Mouse (Mus musculus): ENCODE measurements around the gene Map9.
"Not testable (repeated sequence)": the region's sequence is repeated elsewhere in the genome, so short reads cannot be mapped to it uniquely, and the experiment has no call there.

Map9 gene

DNA sequence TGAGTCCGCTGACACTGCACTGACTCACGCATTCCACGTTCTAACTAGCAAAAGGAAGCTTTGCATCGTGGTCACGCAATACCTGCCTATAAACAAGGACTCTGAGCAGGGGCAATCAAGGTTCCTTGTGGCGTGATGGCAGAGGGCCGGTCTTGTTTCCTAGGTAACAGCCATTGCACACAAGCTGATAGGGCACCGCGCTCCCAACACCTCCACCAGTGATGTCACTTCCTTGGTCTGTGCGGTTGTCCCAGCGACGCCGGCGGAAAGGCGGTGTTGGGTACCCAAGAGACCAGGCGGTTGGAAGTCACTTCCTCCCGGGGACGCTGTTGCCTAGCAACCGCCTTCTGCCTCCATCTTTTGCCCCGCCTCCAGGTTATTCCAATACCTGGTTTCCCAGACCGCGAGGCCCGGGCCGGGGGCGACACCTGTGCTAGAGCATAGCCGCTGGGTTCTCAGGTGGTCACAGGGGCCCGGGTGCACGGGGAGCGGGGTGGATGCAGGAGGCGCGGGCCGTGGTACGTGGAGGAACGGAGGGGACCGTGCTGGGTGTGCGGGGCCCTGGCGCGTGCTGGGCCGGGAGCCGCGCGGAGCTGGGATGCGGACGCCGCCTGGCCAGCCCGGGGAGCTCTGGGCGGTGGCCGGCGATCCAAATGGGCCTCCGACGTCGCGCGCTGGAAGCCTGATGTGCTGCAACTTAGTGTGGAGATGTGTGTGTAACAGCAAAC, at the start of gene Map9:
TSS of gene Map9 (plus strand) at position 248 of the 728 bp plus-strand sequence.
- peak; percentile 85 for DNase-seq (ENCODE audit: low spot score)

DNA sequence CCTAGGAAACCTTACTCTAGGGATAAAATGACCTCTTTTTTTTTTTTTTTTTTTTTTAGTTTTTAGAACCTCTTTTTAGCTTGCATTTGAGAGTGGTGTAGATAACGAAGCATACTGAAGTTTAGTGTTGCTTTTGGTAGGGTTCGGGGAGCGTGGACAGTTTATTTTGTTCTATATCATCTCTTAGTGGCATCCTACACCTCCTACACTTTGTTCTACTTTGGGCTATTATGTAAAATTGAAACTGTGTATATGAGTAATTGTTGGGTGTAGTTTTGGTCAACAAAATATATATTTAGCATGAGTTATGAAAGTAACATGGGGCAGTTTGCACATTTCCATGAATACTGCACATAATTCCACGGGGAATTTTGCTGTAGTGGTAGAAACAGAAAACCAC, 42.1 kb upstream of the Map9 start:
- DNase-seq (ENCODE audit: low spot score): no peak

DNA sequence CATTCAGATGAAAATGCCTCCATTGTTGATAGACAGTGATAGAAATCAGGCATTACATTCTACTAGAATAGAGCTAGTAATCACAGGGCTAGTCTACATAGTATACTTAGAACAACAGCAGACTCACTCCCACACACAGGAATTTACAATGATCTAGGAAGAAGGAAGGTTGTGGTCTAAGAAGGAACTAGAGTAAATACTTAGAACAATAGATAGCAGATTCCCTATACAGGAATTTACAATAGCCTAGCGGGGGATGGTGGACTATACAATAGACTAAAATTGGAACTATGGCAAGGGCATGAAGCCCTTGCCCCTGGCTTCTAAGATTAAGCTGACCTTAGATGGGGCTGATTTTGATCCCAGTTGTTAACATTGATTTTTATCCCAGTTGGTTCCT, 31.1 kb upstream of the Map9 start:
- not testable (repeated sequence) for DNase-seq (ENCODE audit: low spot score)

DNA sequence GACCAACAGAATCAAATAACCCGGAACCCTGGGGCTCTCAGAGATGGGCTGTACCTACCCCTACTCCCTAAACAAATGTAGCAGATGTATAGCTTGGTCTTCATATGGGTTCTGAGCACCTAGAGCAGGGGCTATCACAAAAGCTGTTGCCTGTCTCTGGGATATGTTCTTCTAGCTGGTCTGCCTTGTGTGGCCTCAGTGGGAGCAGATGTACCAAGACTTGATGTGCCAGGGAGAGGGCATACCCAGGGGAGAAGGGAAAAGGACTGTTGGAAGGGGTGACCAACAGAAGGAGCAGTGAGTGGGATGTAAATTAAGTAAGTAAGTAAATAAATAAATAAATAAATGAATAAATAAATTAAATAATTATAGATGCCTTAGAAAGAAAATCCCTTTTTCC, 25.8 kb upstream of the Map9 start:
- no peak for DNase-seq (ENCODE audit: low spot score)

DNA sequence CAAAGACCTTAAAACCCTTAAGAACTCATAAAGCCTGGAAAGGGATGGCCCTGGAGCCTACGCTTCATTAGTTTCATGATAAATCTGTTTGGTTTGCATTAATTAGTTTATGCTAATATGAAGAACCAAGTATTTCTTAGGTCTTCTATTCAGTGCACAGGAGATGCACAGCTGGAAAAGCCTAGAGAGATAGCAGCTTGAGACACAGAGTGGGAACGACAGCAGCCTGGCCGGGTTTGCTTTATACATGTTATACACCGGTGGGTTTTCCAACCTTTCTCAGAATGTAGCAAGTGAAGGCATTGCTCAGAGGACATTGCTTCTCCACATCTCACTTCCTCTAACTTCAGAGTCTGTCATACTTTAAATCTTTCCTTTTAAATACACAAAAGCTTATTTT, 25.3 kb upstream of the Map9 start:
- no peak for DNase-seq (ENCODE audit: low spot score)

DNA sequence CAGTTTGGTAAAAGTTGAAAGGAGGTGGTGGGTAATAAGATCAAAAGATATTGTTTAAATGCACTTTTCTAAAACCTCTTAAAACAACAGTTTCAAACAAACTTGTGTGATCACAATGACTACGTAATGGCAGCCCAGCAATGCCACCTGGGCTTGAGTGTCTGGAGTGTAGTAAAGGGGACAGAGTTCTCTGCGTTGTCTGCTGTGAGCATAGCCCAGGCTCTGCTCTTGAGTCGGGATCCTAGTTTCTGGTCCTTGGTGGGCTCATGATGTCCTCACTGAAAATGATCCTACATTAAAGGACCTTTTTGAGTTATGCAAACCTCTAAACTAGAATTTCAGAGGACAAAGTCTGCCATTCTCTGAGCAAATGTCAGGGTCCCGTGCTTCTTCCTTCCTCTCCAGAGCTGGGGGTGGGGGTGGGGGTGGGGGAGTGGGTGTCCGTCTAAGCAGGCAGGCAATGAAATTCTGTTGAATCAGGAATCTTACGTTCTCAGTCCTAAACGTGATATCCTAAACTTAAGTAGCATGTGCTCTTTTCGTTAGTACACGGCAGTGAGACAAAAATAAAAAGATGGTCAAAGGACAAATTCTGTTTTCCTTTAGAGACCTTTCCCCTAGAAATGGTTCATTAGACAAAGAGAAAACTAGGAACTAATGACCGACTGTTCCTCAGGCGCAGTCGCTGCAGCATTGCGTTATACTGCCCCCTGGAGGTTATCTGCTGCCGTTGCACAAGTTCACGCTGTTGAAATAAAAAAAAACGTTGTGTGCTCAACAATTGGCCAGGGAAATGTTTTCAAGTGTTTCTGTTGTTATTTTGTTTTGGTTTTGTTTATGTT, 24.5 kb upstream of the Map9 start:
- DNase-seq (ENCODE audit: low spot score): peak; percentile 34

DNA sequence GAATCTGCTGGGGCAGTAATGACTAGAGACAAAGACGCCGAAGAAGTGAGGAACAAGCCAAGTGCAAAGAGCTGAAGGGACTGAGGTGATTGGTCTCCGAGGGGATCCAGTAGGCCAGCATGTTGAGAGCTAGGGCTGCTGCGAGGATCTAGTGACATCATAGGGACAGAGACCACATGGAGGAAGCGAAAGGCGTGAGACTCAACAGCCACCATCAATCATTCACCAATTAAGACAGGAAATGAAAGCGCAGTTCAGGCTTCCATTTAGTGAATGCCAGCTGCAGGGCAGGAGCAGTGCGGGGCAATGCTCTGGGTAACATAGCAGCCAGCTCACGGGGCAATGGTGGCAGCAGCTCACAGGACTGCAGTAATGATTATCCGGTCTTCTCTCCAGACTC, 17.7 kb upstream of the Map9 start:
- no peak for DNase-seq (ENCODE audit: low spot score)

DNA sequence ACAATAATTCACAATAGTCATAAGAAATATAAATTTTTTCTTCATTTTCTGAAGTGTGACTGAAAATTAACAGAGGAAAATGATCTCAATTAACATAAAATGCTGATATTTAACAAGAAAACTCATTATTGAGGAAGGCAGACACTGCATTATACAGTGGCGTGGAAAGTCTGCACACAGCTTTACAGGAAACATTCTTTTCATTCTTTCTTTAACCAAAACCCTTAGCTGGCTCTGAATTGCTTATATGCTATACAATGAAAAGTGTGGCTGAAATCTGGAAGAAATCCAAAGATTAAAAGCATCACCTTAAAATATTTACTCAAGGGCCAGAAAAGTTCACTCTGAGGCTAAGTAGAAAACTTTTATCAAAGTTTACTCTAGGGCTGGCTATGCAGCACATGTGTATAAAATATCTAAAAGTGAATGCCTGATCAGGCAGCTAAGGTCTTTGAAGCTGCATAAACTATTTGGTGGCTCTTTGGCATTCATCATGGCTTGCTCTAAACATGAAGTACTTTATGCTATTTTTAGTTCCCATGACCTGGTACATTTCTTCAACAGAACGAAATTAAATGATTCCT, 9.5 kb upstream of the Map9 start:
- DNase-seq (ENCODE audit: low spot score): no peak

DNA sequence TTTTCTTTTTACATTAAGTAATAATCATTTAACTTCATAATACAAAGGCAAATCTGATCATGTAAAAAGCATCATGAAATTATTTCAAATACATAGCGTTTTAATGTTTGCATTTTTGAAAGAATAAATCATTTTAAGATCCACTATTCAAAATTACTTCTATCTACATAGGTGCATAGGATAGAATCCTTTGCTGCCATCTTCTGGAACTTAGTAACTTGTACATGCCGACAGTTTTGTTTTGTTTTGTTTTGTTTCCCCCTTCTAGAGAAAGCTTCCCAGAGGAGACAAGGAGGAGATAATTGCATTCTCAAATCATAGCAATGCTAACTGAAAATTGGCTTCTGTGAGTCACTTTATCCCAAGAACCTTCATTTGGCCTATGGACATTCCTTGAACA, 7.5 kb upstream of the Map9 start:
- DNase-seq (ENCODE audit: low spot score): no peak

DNA sequence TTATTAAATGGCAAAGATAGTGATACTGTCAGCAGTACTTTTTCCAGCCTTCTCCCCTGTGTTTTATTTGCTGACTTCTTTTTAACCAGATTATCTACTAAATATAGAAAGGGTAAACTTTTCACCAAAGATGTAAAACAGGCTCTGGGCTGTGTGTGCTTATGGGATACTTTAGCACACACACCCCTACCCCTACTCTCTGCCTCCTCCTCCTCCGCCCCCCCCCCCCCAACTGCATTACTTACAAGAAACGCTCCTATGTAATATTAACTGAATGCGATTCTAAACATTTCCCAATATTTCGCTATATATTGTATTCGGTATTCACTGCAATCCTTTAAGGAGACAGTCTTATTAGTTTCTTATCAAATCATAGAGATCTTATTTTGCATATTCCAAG, 504 bp upstream of the Map9 start:
- DNase-seq (ENCODE audit: low spot score): no peak

DNA sequence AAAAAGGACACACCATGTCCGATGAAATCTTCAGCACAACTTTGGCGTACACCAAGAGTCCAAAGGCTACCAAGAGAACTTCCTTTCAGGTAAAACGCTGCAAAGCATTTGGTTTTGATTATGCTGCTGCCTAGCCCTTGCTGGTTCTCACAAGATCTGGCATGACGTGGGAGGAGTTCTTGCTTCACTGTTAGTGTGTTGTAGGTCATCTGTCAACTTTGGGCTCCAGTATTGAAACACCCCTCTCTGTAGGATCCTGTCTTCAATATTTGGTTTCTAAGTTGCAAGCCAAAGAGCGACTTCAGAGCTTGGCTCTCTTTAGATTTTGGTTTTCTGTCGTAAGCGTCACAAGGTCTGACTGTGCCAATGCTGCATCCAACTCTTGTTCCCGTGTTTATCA, 1.2 kb downstream of the Map9 start:
- no peak for DNase-seq (ENCODE audit: low spot score)

DNA sequence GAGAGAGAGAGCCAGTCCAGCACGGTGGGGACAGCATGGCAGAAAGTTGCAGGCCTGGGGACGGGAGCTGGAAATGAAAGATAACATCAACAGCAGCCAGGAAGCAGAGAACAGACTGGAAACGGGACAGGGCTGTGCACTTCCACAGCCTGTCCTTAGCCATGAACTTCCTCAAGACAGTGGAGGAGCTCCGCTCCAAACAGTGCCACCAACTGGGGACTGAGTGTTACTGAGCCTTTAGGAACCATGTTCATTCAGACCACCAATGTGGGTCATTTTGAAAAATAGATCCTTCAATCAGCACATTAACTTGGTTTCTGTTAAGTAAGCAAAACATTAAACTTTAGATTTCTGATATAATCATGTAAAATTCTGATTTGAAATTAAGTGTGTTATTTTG, 4.6 kb downstream of the Map9 start:
- no peak for DNase-seq (ENCODE audit: low spot score)

DNA sequence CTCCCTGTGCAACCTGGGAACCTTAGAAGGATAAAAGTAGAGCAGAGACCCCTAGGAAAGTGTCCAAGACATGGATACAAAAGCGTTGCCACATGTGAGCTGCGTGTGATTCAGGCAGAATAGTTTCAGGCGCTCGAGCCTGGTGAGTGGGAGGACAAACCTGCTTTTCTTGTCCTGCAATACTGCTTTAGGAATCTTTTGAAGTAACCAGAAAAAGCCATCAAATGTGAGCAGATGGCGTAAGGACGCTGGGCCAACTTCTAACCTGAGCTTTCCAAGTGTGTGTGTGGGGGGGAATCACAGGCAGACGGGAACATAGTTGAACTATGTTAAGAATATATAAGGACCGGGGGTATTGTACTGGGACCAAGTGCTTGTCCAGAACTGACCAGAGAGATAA, 6.7 kb downstream of the Map9 start:
- no peak for DNase-seq (ENCODE audit: low spot score)

DNA sequence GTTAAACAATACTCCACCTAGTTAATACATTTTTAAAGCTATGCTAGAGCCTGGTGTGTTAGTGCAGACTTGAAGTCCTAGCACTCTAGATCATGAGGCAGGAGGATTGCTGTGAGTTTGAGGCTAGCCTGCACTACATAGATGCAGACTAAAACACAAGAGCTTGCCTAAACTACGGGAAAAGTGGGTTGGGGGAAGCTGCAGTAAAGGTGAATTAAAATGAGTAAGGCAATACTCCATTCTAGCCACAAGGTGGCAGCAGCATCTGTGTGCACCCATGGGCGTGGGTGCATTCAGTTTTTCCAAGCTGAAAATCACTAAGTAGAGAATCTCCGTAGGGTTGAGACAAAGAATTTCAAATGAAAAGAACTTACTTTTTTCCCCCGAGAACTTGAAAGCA, 7.1 kb downstream of the Map9 start:
- peak; percentile 15 for DNase-seq (ENCODE audit: low spot score)

DNA sequence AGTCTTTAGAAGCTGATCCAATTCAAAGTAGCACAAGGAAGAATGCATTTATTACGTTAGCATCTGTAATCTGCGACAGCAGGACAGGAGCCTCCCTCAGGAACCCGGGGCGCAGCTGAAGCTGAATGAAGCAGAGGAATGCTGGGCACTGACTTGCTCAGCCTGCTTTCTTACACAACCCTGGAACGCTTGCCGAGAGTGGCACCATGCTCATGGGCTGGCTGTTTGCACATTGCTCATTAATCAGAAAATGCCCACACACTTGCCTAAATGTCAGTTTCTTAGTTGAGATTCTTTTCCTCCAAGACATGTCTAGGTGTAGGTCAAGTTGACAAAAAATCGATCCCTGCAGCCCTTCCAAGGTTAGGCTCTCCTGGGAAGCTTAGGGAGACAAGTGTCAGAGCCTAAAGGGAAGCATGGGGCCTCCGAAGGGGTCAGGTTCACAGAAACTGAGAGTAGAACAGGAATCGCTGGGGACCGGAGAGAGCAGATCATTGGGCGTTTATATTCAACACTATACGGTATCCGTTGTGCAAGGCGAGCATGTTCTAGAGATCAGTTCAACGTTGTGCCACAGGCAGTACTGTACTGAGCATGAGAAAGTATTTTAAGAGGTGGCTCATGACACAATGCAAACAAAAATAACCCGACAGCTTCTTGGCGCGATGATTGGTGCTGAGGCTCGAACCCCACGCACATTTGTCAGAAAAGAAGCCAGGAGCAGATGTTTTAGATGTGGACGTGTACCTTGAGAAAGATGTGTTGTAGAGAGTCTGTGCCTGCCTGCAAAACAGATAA, 11.4 kb downstream of the Map9 start:
- peak; percentile 11 for DNase-seq (ENCODE audit: low spot score)

DNA sequence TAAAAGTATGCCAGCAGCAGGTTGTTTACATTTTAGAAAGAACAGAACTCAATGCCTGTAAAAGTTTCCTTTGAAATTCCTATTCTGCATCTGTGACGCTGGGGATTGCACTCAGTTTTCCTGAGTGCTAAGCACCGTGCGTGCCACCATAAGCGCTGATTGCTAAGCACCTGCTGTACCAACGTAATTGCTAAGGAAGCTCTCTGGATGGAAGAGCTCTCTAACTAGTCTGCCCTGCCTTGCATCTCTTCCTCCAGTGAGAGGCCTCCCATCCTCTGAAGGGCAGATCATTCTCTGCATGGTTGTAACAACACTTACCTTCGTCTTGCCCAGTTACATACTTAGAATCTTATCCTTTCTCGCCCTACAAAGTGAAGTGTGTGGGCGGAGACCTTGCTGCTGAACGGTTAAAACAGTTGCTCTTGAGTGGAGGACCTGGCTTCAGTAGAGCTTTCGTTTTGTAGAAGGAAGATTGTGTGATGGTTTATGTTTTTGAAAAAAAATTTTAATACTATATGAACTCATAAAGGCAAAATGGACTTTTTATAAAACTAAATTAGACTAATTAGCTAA, 12.7 kb downstream of the Map9 start:
- DNase-seq (ENCODE audit: low spot score): no peak

DNA sequence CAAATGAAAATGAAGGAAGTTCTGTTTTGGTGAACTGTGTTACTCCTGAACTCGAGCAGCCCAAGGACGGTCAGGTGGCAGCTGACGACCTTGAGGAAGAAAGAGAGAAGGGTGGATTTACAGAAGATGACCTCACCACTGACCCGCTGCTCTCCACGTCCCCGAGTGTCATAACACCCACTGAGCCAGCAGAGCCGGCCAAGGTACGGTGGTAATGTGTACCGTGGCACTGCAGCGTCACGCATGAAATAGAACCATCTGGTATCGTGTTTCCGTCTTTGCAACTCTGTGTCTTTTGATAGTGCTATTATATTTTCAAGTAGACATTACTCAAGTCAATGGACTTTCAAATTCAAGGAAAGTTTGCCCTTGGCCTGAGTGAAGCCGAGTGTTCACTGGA, 19.1 kb downstream of the Map9 start:
- no peak for DNase-seq (ENCODE audit: low spot score)

DNA sequence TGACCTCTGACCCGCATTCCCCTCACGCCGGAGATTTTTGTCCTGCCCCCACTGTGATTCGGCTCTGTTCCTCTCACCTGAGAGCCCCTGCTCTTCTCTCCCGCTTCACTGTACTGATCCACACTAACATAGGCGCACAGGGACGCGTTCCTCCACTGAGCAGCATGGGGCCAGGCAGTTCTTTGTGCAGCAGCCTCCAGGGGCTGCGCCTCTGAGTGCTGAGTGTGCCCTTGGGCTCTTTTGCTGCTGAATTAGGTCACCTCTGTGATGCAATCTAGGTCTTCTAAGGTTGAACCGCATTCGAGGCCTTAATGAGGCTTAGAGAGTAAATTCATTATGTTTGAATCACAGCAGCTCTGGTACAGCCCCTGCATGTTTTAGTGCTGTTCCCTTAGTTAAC, 24.5 kb downstream of the Map9 start:
- DNase-seq (ENCODE audit: low spot score): no peak

DNA sequence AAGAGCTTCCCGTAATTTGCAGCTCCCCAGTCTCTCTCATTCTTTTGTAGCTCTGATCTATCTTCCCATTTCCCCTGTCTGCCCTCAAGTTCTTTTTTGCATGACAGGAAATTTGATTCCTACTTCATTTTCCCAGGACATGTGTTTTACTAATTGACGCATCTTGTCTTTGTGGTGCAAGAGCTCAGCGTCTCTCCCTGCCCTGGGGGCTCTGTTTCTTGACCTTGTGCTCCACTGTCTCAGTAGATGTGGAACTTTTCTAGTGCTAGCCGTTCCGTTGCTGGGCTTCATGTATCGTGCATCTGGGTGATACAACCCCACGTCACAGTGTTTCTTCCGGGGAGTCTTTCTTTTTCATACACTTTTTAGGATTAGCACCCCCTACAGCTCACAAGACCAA, 27.2 kb downstream of the Map9 start:
- DNase-seq (ENCODE audit: low spot score): no peak

DNA sequence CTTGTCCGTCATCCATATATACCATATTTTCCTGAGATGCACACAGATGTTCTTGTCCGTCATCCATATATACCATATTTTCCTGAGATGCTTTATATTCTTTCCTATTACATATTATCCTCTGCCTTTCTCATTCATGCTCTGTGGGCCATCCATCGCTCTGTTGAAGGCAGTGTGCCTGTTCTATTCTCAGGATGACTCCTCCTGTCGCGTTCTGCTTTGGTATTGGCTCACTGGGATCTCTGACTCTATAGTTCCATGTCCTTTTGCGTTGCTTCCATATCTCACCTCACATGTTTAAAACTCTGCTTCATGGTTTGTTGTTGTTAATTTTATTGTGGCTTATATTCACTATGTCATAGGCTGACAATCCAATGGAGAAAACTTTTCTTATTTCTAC, 48.0 kb downstream of the Map9 start:
- no peak for DNase-seq (ENCODE audit: low spot score)

DNA sequence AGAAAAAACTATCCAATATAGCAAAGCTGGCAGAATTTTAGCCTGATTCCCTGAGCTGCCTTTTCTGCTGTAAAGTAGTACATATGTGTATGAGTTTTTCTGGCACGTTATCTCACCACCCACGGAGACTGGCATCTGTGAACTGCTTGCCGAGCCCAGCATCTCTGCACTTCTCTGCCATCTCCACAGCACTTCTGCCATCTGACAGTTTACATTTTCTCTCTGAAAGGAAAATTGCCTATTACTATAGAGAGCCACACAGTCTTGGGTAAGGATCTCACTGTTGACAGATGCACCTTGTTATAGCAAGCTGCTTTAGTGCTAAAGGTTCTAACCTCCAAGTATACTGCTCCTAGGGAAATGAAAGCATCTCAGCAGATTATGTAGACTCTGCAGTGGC, 48.5 kb downstream of the Map9 start:
- DNase-seq (ENCODE audit: low spot score): no peak

DNA sequence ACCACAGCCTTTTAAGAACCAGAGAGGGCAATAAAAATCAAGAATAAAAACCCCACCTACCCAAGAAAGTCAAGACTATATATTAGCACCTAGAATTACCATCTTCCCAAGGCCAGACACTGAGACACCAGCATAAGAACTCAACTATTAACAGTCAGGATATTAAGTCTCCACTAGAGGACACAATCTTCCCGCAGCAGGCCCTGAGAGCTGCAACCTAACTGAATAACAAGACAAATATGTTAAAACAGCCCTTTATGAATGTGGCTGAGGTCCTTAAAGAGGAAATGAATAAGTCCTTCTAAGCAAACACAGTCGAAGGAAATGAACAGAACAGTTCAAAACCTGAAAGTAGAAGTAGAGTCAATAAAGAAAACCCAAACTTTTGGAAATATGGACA, 49.6 kb downstream of the Map9 start:
- no peak for DNase-seq (ENCODE audit: low spot score)
